Mouse (Mus musculus): ENCODE data around the gene Rsg1.
A peak's percentile ranks its signal among the peaks of the same experiment; 100 is the strongest.

Rsg1 gene

GRCm38 (mm10) chr4:141213342-141213741 lies 414 bp upstream of the Rsg1 start:
- no peak for DNase-seq

- peak; percentile 71 to 72 for DNase-seq
Measured at GRCm38 (mm10) chr4:141214337-141214851, 638 bp downstream of the Rsg1 start.

- DNase-seq = no peak
Measured at GRCm38 (mm10) chr4:141219583-141220213, 5.9 kb downstream of the Rsg1 start.

GRCm38 (mm10) chr4:141221848-141222247 lies 8.1 kb downstream of the Rsg1 start:
- DNase-seq = no peak

- DNase-seq = no peak
Measured at GRCm38 (mm10) chr4:141222752-141223151, 9.0 kb downstream of the Rsg1 start.

GRCm38 (mm10) chr4:141228687-141229086 lies 14.9 kb downstream of the Rsg1 start:
- DNase-seq = no peak

GRCm38 (mm10) chr4:141233196-141233595 lies 19.4 kb downstream of the Rsg1 start:
- no peak for DNase-seq

GRCm38 (mm10) chr4:141235537-141236111 lies 21.9 kb downstream of the Rsg1 start:
- DNase-seq = no peak

- DNase-seq = no peak
Measured at GRCm38 (mm10) chr4:141236856-141237255, 23.1 kb downstream of the Rsg1 start.

- DNase-seq = no peak
Measured at GRCm38 (mm10) chr4:141238492-141239387, 25.0 kb downstream of the Rsg1 start.

- peak; percentile 78 to 79 for DNase-seq
Measured at GRCm38 (mm10) chr4:141239388-141240125, 25.8 kb downstream of the Rsg1 start, which contains the start of gene Arhgef19. Gene Arhgef19 (plus strand): TSS chr4:141239499.

GRCm38 (mm10) chr4:141240617-141241016 lies 26.9 kb downstream of the Rsg1 start:
- DNase-seq = no peak

- no peak for DNase-seq
Measured at GRCm38 (mm10) chr4:141241861-141242260, 28.1 kb downstream of the Rsg1 start.

GRCm38 (mm10) chr4:141242651-141243241 lies 29.0 kb downstream of the Rsg1 start:
- DNase-seq = no peak

- no peak for DNase-seq
Measured at GRCm38 (mm10) chr4:141243636-141244035, 29.9 kb downstream of the Rsg1 start.

- DNase-seq = no peak
Measured at GRCm38 (mm10) chr4:141244401-141244800, 30.6 kb downstream of the Rsg1 start.

- DNase-seq = no peak
Measured at GRCm38 (mm10) chr4:141244931-141245425, 31.2 kb downstream of the Rsg1 start.

GRCm38 (mm10) chr4:141246089-141246997 lies 32.6 kb downstream of the Rsg1 start:
- DNase-seq = no peak

- DNase-seq = no peak
Measured at GRCm38 (mm10) chr4:141246998-141247350, 33.2 kb downstream of the Rsg1 start.

- DNase-seq = no peak
Measured at GRCm38 (mm10) chr4:141247776-141248613, 34.2 kb downstream of the Rsg1 start.

Data from B cell, adult 2 months (primary cell).